Mouse (Mus musculus): ENCODE measurements at regions not wholly inside any gene's neighbourhood (a gene's known extent, or its start where the extent isn't known, plus 50 kb on each side); places are given as distances from the start of the nearest gene placed in this dataset.

DNA sequence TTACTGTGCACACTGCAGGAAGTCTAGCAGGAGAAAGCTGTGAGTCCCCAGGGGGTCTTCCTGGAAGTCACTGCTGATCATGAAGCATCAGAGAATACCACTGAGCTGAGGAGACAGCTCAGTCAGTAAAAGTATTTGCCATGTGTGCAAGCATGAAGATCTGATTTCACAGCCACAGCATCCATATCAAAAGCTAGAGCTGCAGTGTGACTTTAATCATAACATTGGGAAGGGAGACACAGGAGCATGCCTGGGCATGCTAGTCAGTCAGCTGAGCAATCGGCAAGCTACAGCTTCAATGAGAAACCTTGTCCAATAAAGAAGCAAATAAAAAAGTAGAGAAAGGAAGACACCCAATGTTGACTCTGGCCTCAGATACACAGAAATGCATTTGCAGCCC, 168.9 kb downstream of the Cst10 start:
- ATAC-seq (replicated peaks; ENCODE audit: low FRiP score), result no peak
- no peak for DNase-seq (ENCODE audit: low spot score)
- WGBS, result 86% methylated on average over 1 of the region's 1 CpGs
- Histone ChIP-seq H3K9ac (ENCODE audit: low read length) (no peak overlapping the region), H3K4me3 (ENCODE audit: low read depth, low read length) (no peak overlapping the region), H3K36me3 (ENCODE audit: control insufficient read depth, insufficient read depth, low read length) (no peaks in the 10 kb centered on the region), H3K4me1 (replicated peaks; ENCODE audit: control insufficient read depth, insufficient read depth, low read length) (no peaks in the 10 kb centered on the region), H3K27ac (ENCODE audit: low read depth, low read length) (no peak overlapping the region), H3K9me3 (ENCODE audit: control insufficient read depth, low read length) (no peaks in the 10 kb centered on the region), H3K27me3 (ENCODE audit: control insufficient read depth, insufficient read depth, low read length) (no peaks in the 10 kb centered on the region), H3K4me2 (ENCODE audit: low read depth, low read length, severe bottlenecking) (no peak overlapping the region)

DNA sequence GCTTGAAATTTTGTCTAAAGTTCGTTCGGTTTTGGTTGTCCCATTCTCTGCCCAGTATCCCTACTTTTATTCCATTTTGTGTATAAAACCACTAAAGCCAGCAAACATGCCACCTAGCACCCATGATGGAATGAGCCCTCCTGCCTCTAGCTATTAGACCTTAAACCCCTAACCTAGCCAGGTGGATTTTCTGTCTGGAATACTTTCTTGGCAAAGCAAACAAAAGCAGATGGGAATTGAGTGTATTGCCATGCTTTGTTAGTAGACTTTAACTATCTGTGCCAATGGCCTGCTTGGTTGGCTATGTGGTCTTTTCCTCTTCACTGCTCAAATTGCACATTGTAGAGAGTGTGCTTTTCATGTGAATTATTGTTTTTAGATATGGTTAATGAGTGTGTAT, 197.7 kb downstream of the Cst10 start:
- Histone ChIP-seq H3K36me3 (ENCODE audit: control insufficient read depth, insufficient read depth, low read length) (no peaks in the 10 kb centered on the region), H3K4me2 (ENCODE audit: low read depth, low read length, severe bottlenecking) (no peak overlapping the region), H3K27ac (ENCODE audit: low read depth, low read length) (no peak overlapping the region), H3K9ac (ENCODE audit: low read length) (no peak overlapping the region), H3K9me3 (ENCODE audit: control insufficient read depth, low read length) (no peaks in the 10 kb centered on the region), H3K27me3 (ENCODE audit: control insufficient read depth, insufficient read depth, low read length) (no peaks in the 10 kb centered on the region), H3K4me1 (replicated peaks; ENCODE audit: control insufficient read depth, insufficient read depth, low read length) (no peaks in the 10 kb centered on the region), H3K4me3 (ENCODE audit: low read depth, low read length) (no peak overlapping the region)
- WGBS, result 89% methylated on average over 2 of the region's 2 CpGs
- ATAC-seq (replicated peaks; ENCODE audit: low FRiP score), result no peak
- no peak for DNase-seq (ENCODE audit: low spot score)

DNA sequence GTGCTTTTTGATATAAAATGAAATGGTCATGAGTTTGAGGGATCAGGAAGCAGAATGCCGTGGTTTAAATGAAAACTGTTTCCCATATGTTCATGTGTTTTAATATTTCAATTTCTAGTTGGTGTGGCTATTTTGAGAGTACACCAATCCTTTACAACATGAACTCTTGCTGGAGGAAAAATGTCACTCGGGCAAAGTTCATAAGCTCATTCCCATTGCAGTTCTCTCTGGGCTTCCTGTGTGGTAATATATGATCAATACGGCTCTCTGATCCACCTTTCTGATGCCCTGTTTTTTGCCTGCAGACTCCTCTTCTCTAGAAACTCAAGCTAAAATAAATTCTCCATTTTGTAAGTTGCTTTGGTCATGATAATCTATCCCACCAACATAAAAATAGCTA, 208.5 kb downstream of the Cst10 start:
- Histone ChIP-seq H3K36me3 (ENCODE audit: control insufficient read depth, insufficient read depth, low read length) (no peaks in the 10 kb centered on the region), H3K4me1 (replicated peaks; ENCODE audit: control insufficient read depth, insufficient read depth, low read length) (no peaks in the 10 kb centered on the region)
- ATAC-seq (replicated peaks; ENCODE audit: low FRiP score), result no peak

DNA sequence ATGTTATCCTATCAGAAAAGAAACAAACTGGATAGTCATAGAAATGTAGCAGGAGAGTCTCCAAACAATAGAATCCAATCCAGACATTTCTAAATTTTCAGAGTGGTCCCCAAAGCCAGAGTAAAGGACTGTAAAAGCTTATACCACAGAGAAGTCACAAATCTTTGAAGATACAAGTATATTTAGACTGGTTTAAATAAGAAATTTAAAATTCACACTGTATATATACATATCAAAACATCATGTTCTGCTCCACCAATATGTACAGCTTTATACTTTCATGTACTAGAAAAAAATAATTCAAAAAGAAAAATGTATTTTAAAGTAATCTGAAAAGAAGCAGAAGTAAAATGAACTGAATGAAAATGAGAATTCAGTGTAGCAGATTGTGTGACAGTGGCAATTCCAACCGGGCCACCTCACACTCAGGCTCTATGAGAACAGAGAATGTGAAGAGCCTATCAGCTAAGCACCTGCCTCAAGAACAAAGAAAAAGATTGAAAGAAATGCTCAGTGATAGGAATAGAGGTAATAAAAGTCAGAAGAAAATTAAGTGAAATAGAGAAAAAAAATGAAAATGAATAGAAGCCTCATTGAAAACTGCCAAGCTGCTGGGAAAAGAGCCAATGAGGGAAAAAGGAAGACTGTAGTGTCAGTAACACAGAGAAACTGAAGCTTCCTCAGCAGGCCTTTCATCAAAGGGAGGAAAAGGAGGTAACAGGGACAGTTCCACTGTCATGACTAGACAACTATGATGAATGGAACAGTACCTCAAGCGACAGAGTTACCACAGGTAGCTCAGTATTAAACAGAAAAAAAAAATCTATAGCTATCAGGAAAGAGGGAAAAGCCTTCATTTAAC, 209.5 kb downstream of the Cst10 start:
- DNase-seq (ENCODE audit: low spot score) (no peak), ATAC-seq (replicated peaks; ENCODE audit: low FRiP score) (no peak)
- Histone ChIP-seq H3K9me3 (ENCODE audit: control insufficient read depth, low read length) (no peaks in the 10 kb centered on the region), H3K4me2 (ENCODE audit: low read depth, low read length, severe bottlenecking) (no peak overlapping the region), H3K4me1 (replicated peaks; ENCODE audit: control insufficient read depth, insufficient read depth, low read length) (no peaks in the 10 kb centered on the region), H3K4me3 (ENCODE audit: low read depth, low read length) (no peak overlapping the region), H3K27ac (ENCODE audit: low read depth, low read length) (no peak overlapping the region), H3K9ac (ENCODE audit: low read length) (no peak overlapping the region), H3K27me3 (ENCODE audit: control insufficient read depth, insufficient read depth, low read length) (no peaks in the 10 kb centered on the region), H3K36me3 (ENCODE audit: control insufficient read depth, insufficient read depth, low read length) (no peaks in the 10 kb centered on the region)
- 88% methylated on average over 2 of the region's 2 CpGs for WGBS

More for the DNA sequence above, 208.5 kb downstream of the Cst10 start:
- no peak overlapping the region for H3K9ac ChIP-seq (ENCODE audit: low read length)
- 91% methylated on average over 3 of the region's 3 CpGs for WGBS
- no peaks in the 10 kb centered on the region for H3K9me3 ChIP-seq (ENCODE audit: control insufficient read depth, low read length)
- no peak overlapping the region for H3K4me3 ChIP-seq (ENCODE audit: low read depth, low read length)
- no peaks in the 10 kb centered on the region for H3K27me3 ChIP-seq (ENCODE audit: control insufficient read depth, insufficient read depth, low read length)
- no peak for DNase-seq (ENCODE audit: low spot score)
- no peak overlapping the region for H3K27ac ChIP-seq (ENCODE audit: low read depth, low read length)
- H3K4me2 ChIP-seq (ENCODE audit: low read depth, low read length, severe bottlenecking), result no peak overlapping the region

DNA sequence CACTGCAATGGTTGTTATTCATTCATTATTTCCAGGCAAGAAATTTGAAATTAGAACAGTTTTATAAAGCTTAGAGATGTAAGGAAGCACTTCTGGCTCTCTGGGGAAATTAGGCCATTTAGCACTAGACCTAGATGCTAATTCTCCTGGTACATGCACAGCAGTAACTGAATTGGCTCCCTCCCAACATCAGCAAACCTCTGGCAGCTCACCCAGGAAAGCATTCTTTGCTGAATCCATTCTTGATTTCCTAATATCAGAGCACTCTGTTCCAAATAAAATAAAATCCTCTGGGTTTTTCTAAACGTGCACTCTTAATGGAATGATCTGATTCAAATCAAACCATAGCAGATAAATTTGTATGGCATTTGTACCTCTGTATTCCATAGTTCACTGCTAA, 203.4 kb upstream of the Syndig1 start:
- H3K4me2 ChIP-seq (ENCODE audit: low read depth, low read length, severe bottlenecking), result no peak overlapping the region
- no peak overlapping the region for H3K4me3 ChIP-seq (ENCODE audit: low read depth, low read length)
- no peaks in the 10 kb centered on the region for H3K4me1 ChIP-seq (replicated peaks; ENCODE audit: control insufficient read depth, insufficient read depth, low read length)
- ATAC-seq (replicated peaks; ENCODE audit: low FRiP score) (no peak), DNase-seq (ENCODE audit: low spot score) (no peak)
- no peaks in the 10 kb centered on the region for H3K36me3 ChIP-seq (ENCODE audit: control insufficient read depth, insufficient read depth, low read length)
- no peak overlapping the region for H3K9ac ChIP-seq (ENCODE audit: low read length)
- H3K27me3 ChIP-seq (ENCODE audit: control insufficient read depth, insufficient read depth, low read length), result no peaks in the 10 kb centered on the region
- 74% methylated on average over 1 of the region's 1 CpGs for WGBS
- no peak overlapping the region for H3K27ac ChIP-seq (ENCODE audit: low read depth, low read length)
- no peaks in the 10 kb centered on the region for H3K9me3 ChIP-seq (ENCODE audit: control insufficient read depth, low read length)

DNA sequence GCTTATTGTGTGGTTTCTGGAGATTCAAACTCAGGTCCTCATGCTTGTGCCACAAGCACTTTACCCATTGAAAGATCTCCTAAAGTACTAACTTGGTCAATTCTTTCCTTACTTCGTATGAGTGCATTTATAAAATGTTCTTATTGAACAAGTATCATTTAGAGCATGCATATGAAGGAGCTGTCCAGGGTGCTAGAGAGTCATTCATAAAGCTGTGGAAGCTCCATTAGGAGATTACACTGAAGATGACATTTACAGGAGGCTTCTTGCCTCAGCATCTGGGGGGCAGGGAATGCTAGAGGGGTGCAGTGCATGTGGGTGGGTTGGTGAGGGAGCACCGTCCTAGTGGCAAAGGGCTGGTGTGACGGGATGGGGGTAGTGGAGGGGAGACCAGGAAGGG, 187.8 kb upstream of the Syndig1 start:
- H3K27ac ChIP-seq (ENCODE audit: low read depth, low read length), result no peak overlapping the region
- ATAC-seq (replicated peaks; ENCODE audit: low FRiP score) (no peak), DNase-seq (ENCODE audit: low spot score) (no peak)
- H3K36me3 ChIP-seq (ENCODE audit: control insufficient read depth, insufficient read depth, low read length), result no peaks in the 10 kb centered on the region
- no peaks in the 10 kb centered on the region for H3K27me3 ChIP-seq (ENCODE audit: control insufficient read depth, insufficient read depth, low read length)
- no peaks in the 10 kb centered on the region for H3K9me3 ChIP-seq (ENCODE audit: control insufficient read depth, low read length)
- H3K4me2 ChIP-seq (ENCODE audit: low read depth, low read length, severe bottlenecking), result no peak overlapping the region
- 81% methylated on average over 3 of the region's 3 CpGs for WGBS
- no peak overlapping the region for H3K4me3 ChIP-seq (ENCODE audit: low read depth, low read length)
- H3K4me1 ChIP-seq (replicated peaks; ENCODE audit: control insufficient read depth, insufficient read depth, low read length), result no peaks in the 10 kb centered on the region
- H3K9ac ChIP-seq (ENCODE audit: low read length), result no peak overlapping the region

DNA sequence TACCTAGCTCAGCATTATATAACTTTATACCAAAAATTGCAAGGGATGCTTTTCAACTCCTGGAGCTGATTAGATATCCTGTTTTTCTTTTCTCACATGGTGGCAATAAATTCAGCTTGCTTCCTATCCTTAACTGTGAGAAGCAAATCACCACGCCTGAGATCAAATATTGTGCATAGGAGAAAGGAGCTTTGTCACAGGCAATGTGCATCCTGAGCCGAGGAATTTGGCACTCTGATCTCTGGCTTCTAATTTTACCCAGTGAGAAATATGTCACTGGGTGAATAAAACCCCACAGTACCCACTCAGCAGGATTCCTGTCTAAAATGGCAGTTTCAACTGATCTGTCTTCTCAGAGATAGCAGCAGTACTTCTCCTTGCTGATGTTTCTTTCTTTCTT, 177.2 kb upstream of the Syndig1 start:
- no peak for DNase-seq (ENCODE audit: low spot score)
- 72% methylated on average over 2 of the region's 2 CpGs for WGBS
- H3K4me3 ChIP-seq (ENCODE audit: low read depth, low read length), result no peak overlapping the region
- H3K27me3 ChIP-seq (ENCODE audit: control insufficient read depth, insufficient read depth, low read length), result no peaks in the 10 kb centered on the region
- no peak overlapping the region for H3K27ac ChIP-seq (ENCODE audit: low read depth, low read length)
- H3K4me1 ChIP-seq (replicated peaks; ENCODE audit: control insufficient read depth, insufficient read depth, low read length), result no peaks in the 10 kb centered on the region
- no peak overlapping the region for H3K4me2 ChIP-seq (ENCODE audit: low read depth, low read length, severe bottlenecking)
- ATAC-seq (replicated peaks; ENCODE audit: low FRiP score), result no peak
- H3K9me3 ChIP-seq (ENCODE audit: control insufficient read depth, low read length), result no peaks in the 10 kb centered on the region
- H3K36me3 ChIP-seq (ENCODE audit: control insufficient read depth, insufficient read depth, low read length), result no peaks in the 10 kb centered on the region
- H3K9ac ChIP-seq (ENCODE audit: low read length), result no peak overlapping the region

DNA sequence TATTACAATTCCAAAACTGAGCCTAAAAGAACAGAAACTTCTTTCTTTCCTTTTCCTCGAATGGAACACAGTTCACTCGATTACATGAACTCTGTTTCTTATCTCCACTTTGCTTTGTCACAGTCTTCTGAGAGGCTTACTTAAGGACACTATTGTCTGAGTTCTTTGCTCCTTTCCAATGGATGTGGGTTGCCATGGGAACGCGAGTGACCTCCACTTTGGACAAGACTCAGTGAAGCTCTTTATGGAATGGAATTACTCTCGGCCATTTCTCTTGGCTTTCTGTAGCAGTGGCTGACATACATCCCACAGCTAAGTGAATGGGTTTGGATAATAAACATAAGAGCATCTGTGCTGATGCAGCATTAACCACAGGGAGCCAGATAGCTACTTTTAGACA, 167.9 kb upstream of the Syndig1 start:
- no peaks in the 10 kb centered on the region for H3K36me3 ChIP-seq (ENCODE audit: control insufficient read depth, insufficient read depth, low read length)
- no peak for DNase-seq (ENCODE audit: low spot score)
- no peak overlapping the region for H3K4me2 ChIP-seq (ENCODE audit: low read depth, low read length, severe bottlenecking)
- peak; percentile 34 for ATAC-seq (replicated peaks; ENCODE audit: low FRiP score)
- H3K27me3 ChIP-seq (ENCODE audit: control insufficient read depth, insufficient read depth, low read length), result no peaks in the 10 kb centered on the region
- 46% methylated on average over 5 of the region's 5 CpGs for WGBS
- H3K27ac ChIP-seq (ENCODE audit: low read depth, low read length), result no peak overlapping the region
- H3K4me3 ChIP-seq (ENCODE audit: low read depth, low read length), result no peak overlapping the region
- H3K9ac ChIP-seq (ENCODE audit: low read length), result no peak overlapping the region
- H3K4me1 ChIP-seq (replicated peaks; ENCODE audit: control insufficient read depth, insufficient read depth, low read length), result no peaks in the 10 kb centered on the region
- H3K9me3 ChIP-seq (ENCODE audit: control insufficient read depth, low read length), result no peaks in the 10 kb centered on the region

DNA sequence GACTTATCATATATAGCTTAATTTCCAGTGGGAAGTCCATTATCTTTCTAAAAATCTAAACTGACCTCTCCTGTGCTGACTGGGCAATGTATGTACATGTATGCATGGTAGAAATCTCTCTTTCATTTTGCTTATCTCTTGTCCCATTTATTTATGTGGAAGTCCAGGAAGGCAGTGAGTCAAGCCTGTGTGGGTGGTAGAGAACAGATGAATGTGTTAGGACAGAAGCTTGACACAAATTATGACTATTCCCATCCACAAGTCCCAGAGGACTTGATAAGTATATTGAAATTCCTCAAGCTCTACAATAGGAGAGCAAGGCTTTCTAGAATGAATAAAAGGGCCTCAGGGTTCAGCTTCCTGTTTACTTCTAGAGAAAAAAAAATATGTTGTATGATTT, 164.6 kb upstream of the Syndig1 start:
- DNase-seq (ENCODE audit: low spot score), result no peak
- Histone ChIP-seq H3K4me2 (ENCODE audit: low read depth, low read length, severe bottlenecking) (no peak overlapping the region), H3K27me3 (ENCODE audit: control insufficient read depth, insufficient read depth, low read length) (no peaks in the 10 kb centered on the region), H3K9me3 (ENCODE audit: control insufficient read depth, low read length) (no peaks in the 10 kb centered on the region), H3K36me3 (ENCODE audit: control insufficient read depth, insufficient read depth, low read length) (no peaks in the 10 kb centered on the region), H3K4me3 (ENCODE audit: low read depth, low read length) (no peak overlapping the region), H3K9ac (ENCODE audit: low read length) (no peak overlapping the region), H3K27ac (ENCODE audit: low read depth, low read length) (no peak overlapping the region), H3K4me1 (replicated peaks; ENCODE audit: control insufficient read depth, insufficient read depth, low read length) (no peaks in the 10 kb centered on the region)
- no peak for ATAC-seq (replicated peaks; ENCODE audit: low FRiP score)

All from forebrain, embryonic 11.5 days (tissue).